Comparison of ENCODE assay signal across 15 mouse cellular contexts in genomic region chr10:124222068-124222467, GRCm38 (mm10).
"Had no signal": no experiment of that assay in that cellular context is flagged by ENCODE, and none has a peak within 500 bp of the region (broad histone marks: within the 10 kb centered on the region; RNA-seq: fewer than 3 reads in every experiment).

No protein-coding gene starts in this region.

- H3K36me3 ChIP-seq: limb, embryonic 15.5 days; liver, embryonic 12.5 days; midbrain, embryonic 13.5 days; midbrain, embryonic 15.5 days; neural tube, embryonic 12.5 days had no signal

- H3K27ac ChIP-seq: limb, embryonic 15.5 days; liver, embryonic 12.5 days; liver, embryonic 14.5 days; macrophage; midbrain, embryonic 13.5 days; midbrain, embryonic 15.5 days; neural tube, embryonic 12.5 days had no signal

- H3K4me1 ChIP-seq: limb, embryonic 15.5 days; liver, embryonic 12.5 days; megakaryocyte, embryonic 14.5 days; midbrain, embryonic 13.5 days; midbrain, embryonic 15.5 days; neural tube, embryonic 12.5 days had no signal

- H3K9me3 ChIP-seq: limb, embryonic 15.5 days; liver, embryonic 12.5 days; midbrain, embryonic 13.5 days; midbrain, embryonic 15.5 days; neural tube, embryonic 12.5 days had no signal

- H3K4me3 ChIP-seq: limb, embryonic 15.5 days; liver, embryonic 12.5 days; megakaryocyte, embryonic 14.5 days; midbrain, embryonic 13.5 days; midbrain, embryonic 15.5 days; neural tube, embryonic 12.5 days had no signal

- ATAC-seq: liver, embryonic 12.5 days; midbrain, embryonic 13.5 days; midbrain, embryonic 15.5 days had no signal

- H3K4me2 ChIP-seq: limb, embryonic 15.5 days; liver, embryonic 12.5 days; midbrain, embryonic 11.5 days; midbrain, embryonic 13.5 days; midbrain, embryonic 15.5 days; neural tube, embryonic 12.5 days had no signal

- DNase-seq: right cerebral cortex, postnatal 25 days; right cerebral cortex, postnatal 4 days; spleen, adult 18-20 months; thymus, adult 18-20 months; thymus, postnatal 14 days; thymus, postnatal 36 days had no signal

- H3K27me3 ChIP-seq: limb, embryonic 15.5 days; liver, embryonic 12.5 days; megakaryocyte, embryonic 14.5 days; midbrain, embryonic 13.5 days; midbrain, embryonic 15.5 days; neural tube, embryonic 12.5 days had no signal

- H3K9ac ChIP-seq: limb, embryonic 15.5 days; liver, embryonic 12.5 days; liver, embryonic 14.5 days; midbrain, embryonic 13.5 days; midbrain, embryonic 15.5 days; neural tube, embryonic 12.5 days had no signal
